Mouse (Mus musculus) heart, postnatal 0 days (tissue): ENCODE data around the gene Gm17019. TPM values are rescaled to one million over a fixed set of nuclear protein-coding genes. Genes with fewer than 3 reads are reported as not detected.
"Not testable (repeated sequence)": the region's sequence is repeated elsewhere in the genome, so short reads cannot be mapped to it uniquely, and the experiment has no call there.

ENCODE experiments used
- ATAC-seq: fragments of 200-750 bp; cut with Nextera tagmentation; 2 replicates; pipeline ENCODE4 v1.8.0; 2017; ENCODE audit warnings: low read depth, moderate number of reproducible peaks, moderate library complexity; ENCODE audit not compliant: insufficient read depth
- DNase-seq: peaks from one replicate; pipeline ENCODE4 v3.0.0-alpha.2; 2016; ENCODE audit warnings: low spot score
- H3K27ac ChIP-seq: fragments of 300-500 bp; sonication (generic); 2 replicates; pipeline ENCODE4 v1.5.1; 2014; ENCODE audit warnings: low read depth, mild to moderate bottlenecking
- H3K27me3 ChIP-seq: fragments of 300-500 bp; sonication (generic); 2 replicates; pipeline ENCODE4 v1.6.1; 2014; ENCODE audit warnings: low read length, mixed read lengths; ENCODE audit not compliant: control insufficient read depth, insufficient read depth
- H3K36me3 ChIP-seq: fragments of 300-500 bp; sonication (generic); replicated peaks from 2 replicates; pipeline ENCODE4 v1.6.1; 2014; ENCODE audit warnings: low read length, mixed read lengths; ENCODE audit not compliant: control insufficient read depth, insufficient read depth
- H3K4me1 ChIP-seq: fragments of 300-500 bp; sonication (generic); 2 replicates; pipeline ENCODE4 v1.6.1; 2014; ENCODE audit warnings: antibody characterized with exemption; ENCODE audit not compliant: control insufficient read depth, insufficient read depth
- H3K4me2 ChIP-seq: fragments of 300-500 bp; sonication (generic); 2 replicates; pipeline ENCODE4 v1.6.1; 2014; ENCODE audit warnings: low read depth, mild to moderate bottlenecking, low read length, moderate library complexity
- H3K4me3 ChIP-seq: fragments of 300-500 bp; sonication (generic); 2 replicates; pipeline ENCODE4 v1.5.1; 2014; ENCODE audit warnings: low read depth, low read length
- H3K9ac ChIP-seq: fragments of 300-500 bp; sonication (generic); replicated peaks from 2 replicates; pipeline ENCODE4 v1.6.1; 2014; ENCODE audit warnings: low read depth, low read length, mixed read lengths
- H3K9me3 ChIP-seq: fragments of 300-500 bp; sonication (generic); replicated peaks from 2 replicates; pipeline ENCODE4 v1.6.1; 2016; ENCODE audit warnings: low read length; ENCODE audit not compliant: control insufficient read depth
- WGBS: fragments of 180-500 bp; shearing (Covaris S2); extraction: QIAGEN DNeasy Blood & Tissue Kit; methylation state at CpG from one replicate; pipeline ENCODE4 v1.1.7; 2014; 5-methylcytosine and 5-hydroxymethylcytosine counted together
- polyA plus RNA-seq: library from polyadenylated mRNA; unstranded; fragments of >200 nt; fragmentation: Nextera tagmentation; extraction: Ambion mirVana; gene quantifications from 2 replicates; pipeline ENCODE4 v1.2.1, GENCODE M21; 2015
- total RNA-seq: library from RNA; depleted of rRNA; stranded (reverse); fragments of >200 nt; gene quantifications from 2 replicates; pipeline ENCODE4 v1.2.3, GENCODE M21; 2014; ENCODE audit warnings: low replicate concordance

Gene Gm17019
- total and polyA plus RNA-seq, 2 experiments from 2014 or later = not detected

- ATAC-seq, H3K9me3 ChIP-seq, H3K9ac ChIP-seq, H3K4me2 ChIP-seq, H3K27me3 ChIP-seq, H3K36me3 ChIP-seq, H3K4me1 ChIP-seq, H3K4me3 ChIP-seq, H3K27ac ChIP-seq, DNase-seq: not testable (repeated sequence)
- 71% methylated on average over 6 of the region's 9 CpGs for WGBS
Observed at GRCm38 (mm10) chr5:15044830-15045767, 12.3 kb upstream of the Gm17019 start.

GRCm38 (mm10) chr5:15040784-15041183 is 8.0 kb upstream of the Gm17019 start:
- H3K27me3 ChIP-seq, DNase-seq, ATAC-seq, H3K36me3 ChIP-seq, H3K4me1 ChIP-seq, H3K4me3 ChIP-seq, H3K4me2 ChIP-seq, H3K27ac ChIP-seq, H3K9ac ChIP-seq: not testable (repeated sequence)
- peaks cover 14% of the 10 kb centered on the region for H3K9me3 ChIP-seq
- 53% methylated on average over 3 of the region's 4 CpGs for WGBS

- not testable (repeated sequence) for H3K27ac ChIP-seq, H3K27me3 ChIP-seq, H3K4me1 ChIP-seq, DNase-seq, H3K36me3 ChIP-seq, H3K9ac ChIP-seq, H3K4me2 ChIP-seq, H3K9me3 ChIP-seq, H3K4me3 ChIP-seq
- 82% methylated on average over 4 of the region's 4 CpGs for WGBS
- peak; percentile 89 for ATAC-seq
Observed at GRCm38 (mm10) chr5:15039984-15040383, 7.2 kb upstream of the Gm17019 start.

GRCm38 (mm10) chr5:15024316-15024715 is 8.5 kb downstream of the Gm17019 start:
- H3K4me2 ChIP-seq = not testable (repeated sequence)

GRCm38 (mm10) chr5:15020067-15020466 is 12.7 kb downstream of the Gm17019 start:
- 53% methylated on average over 2 of the region's 2 CpGs for WGBS
- not testable (repeated sequence) for H3K9ac ChIP-seq, DNase-seq, H3K36me3 ChIP-seq, H3K9me3 ChIP-seq, H3K4me1 ChIP-seq, H3K27me3 ChIP-seq, H3K4me3 ChIP-seq, ATAC-seq, H3K27ac ChIP-seq, H3K4me2 ChIP-seq

More at GRCm38 (mm10) chr5:15024316-15024715, 8.5 kb downstream of the Gm17019 start:
- DNase-seq, H3K27me3 ChIP-seq, H3K36me3 ChIP-seq, ATAC-seq, H3K27ac ChIP-seq, H3K4me1 ChIP-seq, H3K4me3 ChIP-seq, H3K9ac ChIP-seq, H3K9me3 ChIP-seq: not testable (repeated sequence)
- WGBS = no CpG with 5 or more reads among the region's 1 CpGs

GRCm38 (mm10) chr5:15010639-15011582 is 21.9 kb downstream of the Gm17019 start:
- WGBS = 77% methylated on average over 11 of the region's 11 CpGs
- not testable (repeated sequence) for H3K27ac ChIP-seq, H3K27me3 ChIP-seq, H3K36me3 ChIP-seq, H3K4me3 ChIP-seq, H3K9ac ChIP-seq, H3K4me2 ChIP-seq, H3K4me1 ChIP-seq, DNase-seq, H3K9me3 ChIP-seq
- ATAC-seq = peak; percentile 41; the same call in 1 of the 2 replicates

GRCm38 (mm10) chr5:15006907-15007306 is 25.9 kb downstream of the Gm17019 start:
- not testable (repeated sequence) for H3K9ac ChIP-seq, H3K4me3 ChIP-seq, DNase-seq, H3K27me3 ChIP-seq, H3K4me1 ChIP-seq, H3K27ac ChIP-seq, ATAC-seq, H3K4me2 ChIP-seq, H3K36me3 ChIP-seq
- WGBS = 42% methylated on average over 3 of the region's 3 CpGs
- H3K9me3 ChIP-seq = peaks cover 13% of the 10 kb centered on the region

- H3K9me3 ChIP-seq = peaks cover 13% of the 10 kb centered on the region
- H3K27me3 ChIP-seq, H3K4me2 ChIP-seq, H3K36me3 ChIP-seq, DNase-seq, H3K27ac ChIP-seq, H3K4me3 ChIP-seq, H3K9ac ChIP-seq, ATAC-seq, H3K4me1 ChIP-seq: not testable (repeated sequence)
- WGBS = 58% methylated on average over 3 of the region's 3 CpGs
Observed at GRCm38 (mm10) chr5:15006288-15006687, 26.5 kb downstream of the Gm17019 start.
